Mouse (Mus musculus) embryonic facial prominence, embryonic 13.5 days (tissue): ENCODE data around the gene Gm12216. TPM values are rescaled to one million over a fixed set of nuclear protein-coding genes. Genes with fewer than 3 reads are reported as not detected.

Experiments used
- ATAC-seq: fragments of 200-750 bp; cut with Nextera tagmentation; 2 replicates; pipeline ENCODE4 v1.8.0; 2017; ENCODE audit warnings: low read depth; ENCODE audit not compliant: insufficient number of reproducible peaks, insufficient read depth, low FRiP score, low TSS enrichment
- H3K27ac ChIP-seq: fragments of 300-500 bp; sonication (generic); 2 replicates; pipeline ENCODE4 v1.5.1; 2015; ENCODE audit warnings: moderate library complexity, mild to moderate bottlenecking, inconsistent platforms
- H3K27me3 ChIP-seq: fragments of 300-500 bp; sonication (generic); 2 replicates; pipeline ENCODE4 v1.6.1; 2015; ENCODE audit warnings: mild to moderate bottlenecking, inconsistent platforms
- H3K36me3 ChIP-seq: fragments of 300-500 bp; sonication (generic); 2 replicates; pipeline ENCODE4 v1.6.1; 2015; ENCODE audit warnings: mild to moderate bottlenecking, inconsistent platforms
- H3K4me1 ChIP-seq: fragments of 300-500 bp; sonication (generic); 2 replicates; pipeline ENCODE4 v1.6.1; 2015; ENCODE audit warnings: inconsistent platforms
- H3K4me2 ChIP-seq: fragments of 300-500 bp; sonication (generic); 2 replicates; pipeline ENCODE4 v1.6.1; 2015; ENCODE audit warnings: moderate library complexity, mild to moderate bottlenecking, inconsistent platforms
- H3K4me3 ChIP-seq: fragments of 300-500 bp; sonication (generic); 2 replicates; pipeline ENCODE4 v1.5.1; 2015; ENCODE audit warnings: mild to moderate bottlenecking, inconsistent platforms
- H3K9ac ChIP-seq: fragments of 300-500 bp; sonication (generic); 2 replicates; pipeline ENCODE4 v1.6.1; 2015; ENCODE audit warnings: mild to moderate bottlenecking, inconsistent platforms
- H3K9me3 ChIP-seq: fragments of 300-500 bp; sonication (generic); 2 replicates; pipeline ENCODE4 v1.6.1; 2016; ENCODE audit warnings: inconsistent platforms
- WGBS: fragments of 180-500 bp; shearing (Covaris S2); methylation state at CpG from one replicate; pipeline ENCODE4 v1.1.7; 2015; ENCODE audit warnings: mixed read lengths; 5-methylcytosine and 5-hydroxymethylcytosine counted together
- polyA plus RNA-seq: library from polyadenylated mRNA; unstranded; fragments of >200 nt; fragmentation: Nextera tagmentation; extraction: Ambion mirVana; gene quantifications from 2 replicates; pipeline ENCODE4 v1.2.1, GENCODE M21; 2015

Gm12216 gene
- polyA plus RNA-seq, 1 experiment from 2014 or later: not detected

DNA sequence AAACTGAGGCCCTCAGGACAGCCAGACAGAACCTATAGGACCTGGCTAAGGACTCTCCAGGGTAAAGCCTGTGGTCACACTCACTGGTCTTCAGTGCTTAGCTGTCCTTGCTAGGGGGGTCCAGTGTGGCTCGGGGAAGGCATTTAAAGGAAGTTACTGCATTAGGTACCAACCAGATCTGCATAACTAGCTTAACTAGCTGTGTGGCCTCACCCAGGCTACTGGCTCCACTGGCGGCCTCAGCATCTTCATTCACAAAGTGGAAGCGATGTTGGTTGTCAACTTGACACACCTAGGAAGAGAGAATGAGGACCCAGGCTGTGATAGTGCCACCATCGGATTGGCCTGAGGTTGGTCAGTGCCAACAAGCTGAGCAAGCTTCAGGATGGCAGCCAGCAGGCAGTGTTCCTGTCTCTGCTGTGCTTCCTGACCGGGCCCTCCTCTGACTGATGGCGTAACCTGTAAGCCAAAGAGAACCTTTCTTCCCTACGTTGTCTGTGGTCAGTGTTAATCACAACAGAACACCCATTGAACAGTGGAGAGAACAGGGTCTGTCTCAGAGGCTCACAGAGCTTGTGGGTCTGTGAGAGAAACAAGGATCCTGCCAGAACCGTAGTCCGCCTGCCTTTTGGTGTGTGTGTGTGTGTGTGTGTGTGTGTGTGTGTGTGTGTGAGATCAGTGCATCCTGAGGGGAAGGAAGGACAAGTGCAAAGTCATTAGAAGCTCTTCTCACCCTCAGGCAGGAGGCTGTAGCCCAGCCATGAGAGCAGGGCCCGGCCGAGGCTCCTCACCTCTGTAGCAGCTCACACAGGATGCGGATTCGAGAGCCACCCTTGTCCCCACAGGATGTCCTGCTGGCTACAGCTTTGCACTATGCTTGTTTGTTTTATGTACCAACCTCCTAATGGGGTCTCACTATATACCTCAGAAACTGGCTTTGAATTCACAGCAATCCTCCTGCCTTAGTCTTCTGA, 72.7 kb downstream of the Gm12216 start:
- Histone ChIP-seq H3K4me1 (no peaks in the 10 kb centered on the region), H3K4me3 (no peak overlapping the region), H3K27ac (no peak overlapping the region), H3K9ac (no peak overlapping the region), H3K4me2 (no peak overlapping the region), H3K36me3 (no peaks in the 10 kb centered on the region), H3K27me3 (no peaks in the 10 kb centered on the region), H3K9me3 (no peaks in the 10 kb centered on the region)
- whole genome bisulfite sequencing: 85% methylated on average over 13 of the region's 13 CpGs
- no peak for ATAC-seq

DNA sequence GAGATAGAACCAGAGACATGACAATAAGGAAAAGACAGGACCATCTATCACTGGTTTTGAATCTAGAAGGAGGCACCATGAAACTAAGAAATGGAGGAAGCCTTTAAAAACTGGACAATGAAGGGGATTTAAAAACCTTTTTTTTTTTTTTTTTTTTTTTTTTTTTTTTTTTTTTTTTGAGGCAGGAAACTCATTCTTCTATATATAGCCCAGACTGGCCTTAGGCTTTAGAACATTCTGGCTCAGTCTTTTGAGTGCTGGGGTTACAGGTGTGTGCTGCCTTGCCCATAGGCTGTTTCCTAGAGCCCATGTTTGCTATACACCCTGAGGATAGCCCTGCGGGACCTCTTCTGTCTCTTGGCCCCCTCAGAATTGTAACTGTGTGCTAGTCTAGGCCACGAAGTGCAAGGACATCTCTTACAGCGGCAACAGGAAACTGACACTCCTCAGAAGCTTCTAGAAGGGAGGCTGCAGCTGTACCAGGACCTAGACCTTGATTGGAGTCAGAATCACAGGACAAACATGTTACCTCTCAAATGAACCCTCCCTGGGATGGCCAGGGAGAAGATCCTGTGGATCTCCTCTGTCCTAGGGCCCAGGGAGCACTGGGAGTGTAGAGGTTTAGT, 73.6 kb downstream of the Gm12216 start:
- no peak overlapping the region for H3K4me2 ChIP-seq
- no peaks in the 10 kb centered on the region for H3K27me3 ChIP-seq
- H3K36me3 ChIP-seq: no peaks in the 10 kb centered on the region
- no peak overlapping the region for H3K9ac ChIP-seq
- H3K4me3 ChIP-seq: no peak overlapping the region
- H3K9me3 ChIP-seq: no peaks in the 10 kb centered on the region
- H3K4me1 ChIP-seq: no peaks in the 10 kb centered on the region
- no peak overlapping the region for H3K27ac ChIP-seq
- 78% methylated on average over 3 of the region's 3 CpGs for WGBS
- no peak for ATAC-seq

DNA sequence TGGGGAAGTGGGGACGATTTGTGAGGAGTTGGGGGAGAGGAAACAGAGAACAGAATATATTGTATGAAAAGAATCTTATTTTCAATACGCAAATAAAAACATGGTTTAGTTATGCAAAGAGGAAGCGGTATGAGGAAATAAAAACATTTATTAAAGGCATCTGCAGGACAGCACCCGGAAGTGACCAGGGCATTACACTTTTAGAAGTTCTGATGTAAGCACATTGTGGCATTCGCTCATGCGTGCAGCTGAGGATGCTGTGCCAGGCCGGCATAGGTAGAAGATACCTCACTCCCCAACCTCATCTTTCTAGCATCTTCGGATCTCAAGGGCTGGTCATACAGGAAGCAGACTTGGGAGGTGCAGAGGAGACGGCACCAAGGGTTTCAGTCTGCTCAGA, 75.8 kb downstream of the Gm12216 start:
- Histone ChIP-seq H3K27me3 (no peaks in the 10 kb centered on the region), H3K4me1 (no peaks in the 10 kb centered on the region), H3K36me3 (0 out of 2 replicates have a peak, but pooled peaks cover 3% of the 10 kb centered on the region), H3K4me3 (no peak overlapping the region), H3K9me3 (no peaks in the 10 kb centered on the region), H3K4me2 (no peak overlapping the region), H3K27ac (no peak overlapping the region), H3K9ac (no peak overlapping the region)
- ATAC-seq: no peak
- WGBS: 82% methylated on average over 9 of the region's 9 CpGs

DNA sequence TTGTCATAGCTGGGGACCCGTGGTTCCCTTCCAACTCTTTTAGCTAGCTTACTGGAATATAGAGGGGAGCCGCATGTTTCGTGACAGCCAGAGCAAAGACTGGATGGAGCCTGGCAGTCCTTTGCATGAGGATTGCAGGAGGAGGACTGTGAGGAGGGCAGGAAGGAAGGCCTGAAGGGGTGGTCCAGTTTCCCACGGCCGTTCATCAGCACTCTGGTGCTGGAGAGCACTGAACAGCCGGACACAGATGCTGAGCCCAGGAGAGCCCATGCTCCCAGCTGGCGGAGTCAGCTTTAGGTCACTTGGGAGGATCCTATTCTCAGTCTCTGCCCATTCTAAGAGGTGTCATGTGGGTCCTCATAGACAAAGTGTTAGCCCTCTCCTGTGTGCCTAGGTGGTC, 77.1 kb downstream of the Gm12216 start:
- H3K9ac ChIP-seq: no peak overlapping the region
- H3K4me1 ChIP-seq: no peaks in the 10 kb centered on the region
- H3K27me3 ChIP-seq: no peaks in the 10 kb centered on the region
- WGBS: 88% methylated on average over 7 of the region's 7 CpGs
- no peak overlapping the region for H3K4me2 ChIP-seq
- ATAC-seq: no peak
- no peak overlapping the region for H3K27ac ChIP-seq
- H3K36me3 ChIP-seq: peaks cover 11% of the 10 kb centered on the region; the same call in 1 of the 2 replicates
- H3K4me3 ChIP-seq: no peak overlapping the region
- no peaks in the 10 kb centered on the region for H3K9me3 ChIP-seq

DNA sequence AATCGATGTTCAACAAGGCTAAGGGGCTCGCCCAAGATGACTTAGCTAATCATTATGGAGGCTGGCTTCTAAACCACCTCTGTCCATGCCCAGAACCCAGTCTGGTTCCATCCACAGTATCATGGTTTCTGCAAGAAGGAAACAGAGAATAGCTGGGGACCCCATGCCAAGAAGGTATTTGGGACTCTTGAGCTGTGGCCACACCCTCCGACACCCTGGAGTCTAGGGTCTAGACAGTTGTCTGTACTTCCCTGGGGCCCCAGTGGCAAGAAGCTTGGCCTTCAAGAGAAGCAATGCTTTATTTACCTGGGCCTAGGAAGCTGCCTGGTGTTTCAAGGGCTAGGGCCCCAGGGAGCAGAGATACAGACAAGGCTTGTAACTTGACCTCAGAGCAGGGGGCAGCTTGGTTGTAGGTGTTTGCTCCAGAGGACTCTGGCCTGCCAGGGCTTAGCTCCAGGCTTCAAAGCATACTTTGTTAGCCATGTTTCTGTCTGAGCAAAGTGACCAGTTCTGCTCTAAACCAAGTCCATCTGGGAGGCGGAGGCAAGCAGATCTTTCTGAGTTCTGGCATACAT, 77.8 kb downstream of the Gm12216 start:
- 83% methylated on average over 4 of the region's 4 CpGs for WGBS
- no peak overlapping the region for H3K4me3 ChIP-seq
- H3K4me1 ChIP-seq: no peaks in the 10 kb centered on the region
- H3K27me3 ChIP-seq: no peaks in the 10 kb centered on the region
- no peak for ATAC-seq
- H3K4me2 ChIP-seq: no peak overlapping the region
- no peak overlapping the region for H3K9ac ChIP-seq
- no peaks in the 10 kb centered on the region for H3K9me3 ChIP-seq
- H3K27ac ChIP-seq: no peak overlapping the region
- peaks cover 15% of the 10 kb centered on the region for H3K36me3 ChIP-seq

DNA sequence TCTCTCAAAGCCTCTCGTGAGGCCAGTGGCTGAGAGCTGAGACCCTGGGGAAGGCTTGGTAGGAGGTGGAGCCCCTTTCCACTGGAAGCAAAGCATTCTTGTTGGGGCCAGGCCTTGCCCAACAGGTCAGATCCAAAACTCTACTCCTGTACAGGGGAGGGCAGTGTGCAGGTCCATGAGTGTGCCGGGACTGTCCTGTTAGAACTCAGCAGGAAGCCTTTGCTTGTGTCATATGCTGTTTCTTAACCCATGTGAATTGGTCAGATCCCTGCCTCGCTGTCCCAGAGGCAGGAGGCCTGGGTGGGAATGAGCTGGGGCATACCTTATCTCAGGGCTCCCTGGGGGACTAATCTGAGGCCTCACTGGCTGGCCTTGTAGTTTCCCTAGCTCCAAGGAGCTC, 78.8 kb downstream of the Gm12216 start:
- H3K9ac ChIP-seq: no peak overlapping the region
- WGBS: 68% methylated on average over 3 of the region's 3 CpGs
- no peak overlapping the region for H3K27ac ChIP-seq
- no peak overlapping the region for H3K4me3 ChIP-seq
- H3K9me3 ChIP-seq: no peaks in the 10 kb centered on the region
- H3K4me2 ChIP-seq: no peak overlapping the region
- H3K36me3 ChIP-seq: peaks cover 18% of the 10 kb centered on the region
- H3K27me3 ChIP-seq: no peaks in the 10 kb centered on the region
- no peak for ATAC-seq
- peaks cover 4% of the 10 kb centered on the region for H3K4me1 ChIP-seq

DNA sequence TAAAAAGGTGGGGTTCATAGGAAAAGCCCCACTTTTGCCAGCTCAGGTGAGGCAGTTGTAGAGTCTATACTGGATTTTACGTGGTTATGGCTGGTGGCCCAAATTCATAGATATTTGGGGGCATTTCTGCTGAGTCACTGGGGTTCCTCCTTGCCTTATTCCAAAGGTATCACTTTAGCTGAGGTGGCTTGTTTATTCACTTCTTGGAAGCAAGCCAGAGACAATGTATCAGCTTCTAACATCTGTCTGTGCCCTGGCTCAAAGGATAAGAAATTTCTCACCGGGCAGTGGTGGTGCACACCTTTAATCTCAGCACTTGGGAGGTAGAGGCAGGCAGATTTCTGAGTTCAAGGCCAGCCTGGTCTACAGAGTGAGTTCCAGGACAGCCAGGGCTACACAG, 79.2 kb downstream of the Gm12216 start:
- Histone ChIP-seq H3K4me3 (no peak overlapping the region), H3K9me3 (no peaks in the 10 kb centered on the region), H3K27ac (no peak overlapping the region), H3K4me2 (no peak overlapping the region), H3K9ac (no peak overlapping the region), H3K27me3 (no peaks in the 10 kb centered on the region), H3K4me1 (peaks cover 8% of the 10 kb centered on the region), H3K36me3 (peaks cover 18% of the 10 kb centered on the region)
- WGBS: 86% methylated on average over 2 of the region's 2 CpGs
- no peak for ATAC-seq

DNA sequence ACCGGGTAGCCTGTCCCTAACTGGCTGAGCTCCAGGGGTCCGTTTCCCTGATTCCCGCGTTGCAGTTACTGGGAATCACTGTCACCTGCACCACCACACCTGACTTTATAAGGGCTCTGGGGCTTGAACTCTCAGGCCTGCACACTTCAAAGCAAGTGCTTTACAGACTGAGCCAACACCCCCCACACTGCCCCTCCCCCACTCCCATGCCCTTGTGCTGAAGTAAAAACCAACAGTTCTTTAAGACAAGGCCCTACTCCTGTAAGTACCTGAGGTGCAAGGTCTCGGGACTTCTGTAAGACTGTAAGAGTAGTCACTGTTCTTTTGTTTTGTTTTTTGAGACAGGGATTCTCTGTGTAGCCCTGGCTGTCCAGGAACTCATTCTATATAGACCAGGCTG, 80.6 kb downstream of the Gm12216 start:
- Histone ChIP-seq H3K9me3 (no peaks in the 10 kb centered on the region), H3K27me3 (no peaks in the 10 kb centered on the region), H3K27ac (no peak overlapping the region), H3K4me1 (peaks cover 9% of the 10 kb centered on the region), H3K36me3 (peaks cover 18% of the 10 kb centered on the region), H3K9ac (no peak overlapping the region), H3K4me2 (no peak overlapping the region), H3K4me3 (no peak overlapping the region)
- ATAC-seq: no peak
- 79% methylated on average over 5 of the region's 5 CpGs for WGBS

DNA sequence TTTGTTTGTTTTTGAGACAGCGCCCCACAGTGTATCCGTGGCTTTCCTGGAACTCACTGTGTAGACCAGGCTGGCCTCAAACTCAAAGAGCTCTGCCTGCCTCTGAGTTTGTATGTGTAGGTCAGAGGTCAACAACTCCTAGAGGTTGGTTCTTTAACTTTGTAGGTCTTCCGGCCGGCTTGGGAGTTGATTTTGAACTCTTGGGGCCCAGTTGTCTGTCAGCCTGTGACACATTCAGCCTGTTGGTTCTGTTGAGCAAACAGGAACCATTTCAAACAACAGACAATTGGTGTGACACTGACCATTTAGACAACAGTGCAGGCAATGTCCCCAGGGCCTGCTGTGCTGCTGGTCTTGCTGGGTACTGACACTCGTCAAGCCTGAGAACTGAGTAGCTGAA, 81.3 kb downstream of the Gm12216 start:
- Histone ChIP-seq H3K9ac (no peak overlapping the region), H3K27me3 (no peaks in the 10 kb centered on the region), H3K4me2 (no peak overlapping the region), H3K36me3 (peaks cover 18% of the 10 kb centered on the region), H3K4me1 (peaks cover 9% of the 10 kb centered on the region), H3K9me3 (no peaks in the 10 kb centered on the region), H3K4me3 (no peak overlapping the region), H3K27ac (no peak overlapping the region)
- 66% methylated on average over 5 of the region's 5 CpGs for WGBS
- ATAC-seq: no peak

DNA sequence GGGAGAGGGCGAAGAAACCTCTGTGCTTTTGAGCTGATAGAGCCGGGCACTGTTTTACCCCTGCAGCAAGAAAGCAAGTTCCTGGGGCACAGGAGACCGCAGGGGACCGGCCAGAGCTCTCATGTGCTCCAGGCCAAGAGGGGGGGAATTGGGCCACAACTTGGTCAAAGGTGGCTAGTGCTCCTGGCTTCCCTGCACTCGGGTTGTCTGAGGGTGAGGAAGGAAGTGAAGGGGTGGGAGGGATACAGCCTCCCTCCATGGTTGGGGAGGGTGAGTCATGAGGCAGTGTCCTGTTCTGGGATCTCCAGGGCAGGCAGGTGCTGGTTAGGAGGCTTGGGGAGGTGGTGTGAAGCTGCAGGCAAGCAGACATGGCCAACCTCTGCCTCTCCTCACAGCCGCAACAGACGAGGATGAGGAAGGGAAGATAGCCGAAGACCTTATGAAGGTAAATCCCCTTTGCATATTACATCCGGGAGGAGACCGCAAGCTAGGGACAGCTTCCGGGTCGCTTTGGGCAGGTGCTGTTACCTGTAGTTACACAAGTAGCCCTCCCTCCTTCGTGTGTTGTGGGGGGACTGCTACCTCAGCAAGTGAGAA, 84.3 kb downstream of the Gm12216 start:
- Histone ChIP-seq H3K27ac (no peak overlapping the region), H3K4me1 (peaks cover 12% of the 10 kb centered on the region), H3K4me3 (no peak overlapping the region), H3K9ac (no peak overlapping the region), H3K9me3 (no peaks in the 10 kb centered on the region), H3K4me2 (no peak overlapping the region), H3K27me3 (peaks cover 5% of the 10 kb centered on the region; the same call in 1 of the 2 replicates), H3K36me3 (peaks cover 18% of the 10 kb centered on the region)
- 81% methylated on average over 13 of the region's 13 CpGs for WGBS
- no peak for ATAC-seq

DNA sequence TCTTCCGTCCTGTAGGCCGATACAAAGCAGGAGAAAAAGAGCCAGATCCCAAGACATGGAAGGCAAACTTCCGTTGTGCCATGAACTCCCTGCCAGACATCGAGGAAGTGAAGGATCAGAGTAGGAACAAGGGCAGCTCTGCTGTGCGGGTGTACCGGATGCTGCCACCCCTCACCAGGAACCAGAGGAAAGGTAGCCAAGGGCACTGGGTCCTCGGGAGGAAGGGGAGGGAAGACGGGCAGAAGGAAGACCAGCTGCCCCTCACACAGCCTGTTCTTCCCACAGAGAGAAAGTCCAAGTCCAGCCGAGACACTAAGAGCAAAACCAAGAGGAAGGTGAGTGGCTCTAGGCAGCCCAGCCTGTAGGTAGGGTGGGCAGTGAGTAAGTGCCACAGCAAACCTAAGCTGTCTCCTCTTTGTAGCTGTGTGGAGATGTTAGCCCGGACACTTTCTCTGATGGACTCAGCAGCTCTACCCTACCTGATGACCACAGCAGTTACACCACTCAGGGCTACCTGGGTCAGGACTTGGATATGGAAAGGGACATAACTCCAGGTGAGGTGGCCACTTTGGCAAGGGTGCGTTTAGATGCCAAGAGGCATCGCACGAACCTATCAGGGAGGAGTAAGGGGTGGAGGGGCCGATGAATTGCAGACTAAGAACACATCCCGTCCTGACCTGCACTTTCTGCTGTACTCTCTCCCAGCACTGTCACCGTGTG, 85.3 kb downstream of the Gm12216 start:
- Histone ChIP-seq H3K27ac (no peak overlapping the region), H3K4me1 (peaks cover 17% of the 10 kb centered on the region), H3K36me3 (peaks cover 18% of the 10 kb centered on the region), H3K4me2 (no peak overlapping the region), H3K4me3 (no peak overlapping the region), H3K27me3 (peaks cover 5% of the 10 kb centered on the region), H3K9me3 (no peaks in the 10 kb centered on the region), H3K9ac (0 out of 2 replicates have a peak overlapping the region, but pooled peaks have one; percentile 21)
- ATAC-seq: no peak
- 90% methylated on average over 16 of the region's 16 CpGs for WGBS
